ENCODE assay signal across 14 mouse cellular contexts in the genomic region with DNA sequence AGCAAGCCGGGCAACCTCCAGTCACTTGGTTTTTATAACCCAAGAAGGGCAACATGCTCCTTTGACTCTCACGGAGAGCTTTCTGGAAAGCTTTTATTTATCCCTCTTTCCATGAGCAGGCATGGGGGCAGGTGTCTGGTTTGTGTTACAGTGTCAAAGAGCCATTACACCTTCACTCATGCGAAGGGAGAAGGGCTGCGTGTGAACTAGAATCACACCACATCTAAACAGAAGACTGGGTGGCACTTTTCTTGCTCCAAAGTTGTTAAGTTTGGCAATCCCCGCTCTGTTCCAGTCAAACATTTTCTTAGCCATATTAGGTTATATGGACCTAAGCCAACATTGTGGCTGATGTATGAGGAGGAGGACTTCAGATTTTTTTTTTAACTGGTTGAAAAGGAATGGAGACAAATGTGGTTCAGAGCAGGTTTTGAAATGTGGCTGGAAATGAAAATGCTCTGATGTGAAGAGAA. TPM values are rescaled to one million over a fixed set of nuclear protein-coding genes. Genes with fewer than 3 reads are reported as not detected.
DNase-seq lines count a peak whose midpoint lies in the region; ATAC-seq and TF ChIP-seq lines count a peak whose summit lies in the region.
"Had no signal": no experiment of that assay in that cellular context is flagged by ENCODE, and none has a peak within 500 bp of the region (broad histone marks: within the 10 kb centered on the region; RNA-seq: fewer than 3 reads in every experiment).

No protein-coding gene starts in this region.

- H3K36me3 ChIP-seq in liver, embryonic 11.5 days (ENCODE audit: control insufficient read depth, insufficient read depth, low read length) = no peaks in the 10 kb centered on the region
- H3K36me3 ChIP-seq in liver, embryonic 12.5 days = no peaks in the 10 kb centered on the region
- H3K36me3 ChIP-seq in stomach, embryonic 15.5 days = no peaks in the 10 kb centered on the region
- no peaks in the 10 kb centered on the region for H3K36me3 ChIP-seq in hindbrain, embryonic 12.5 days
- H3K36me3 ChIP-seq: forebrain, embryonic 15.5 days had no signal

- H3K27me3 ChIP-seq in liver, embryonic 11.5 days (replicated peaks; ENCODE audit: control insufficient read depth, insufficient read depth, low read length) = no peaks in the 10 kb centered on the region
- H3K27me3 ChIP-seq in liver, embryonic 12.5 days (replicated peaks) = no peaks in the 10 kb centered on the region
- no peaks in the 10 kb centered on the region for H3K27me3 ChIP-seq in stomach, embryonic 15.5 days (replicated peaks)
- H3K27me3 ChIP-seq in hindbrain, embryonic 12.5 days = no peaks in the 10 kb centered on the region
- H3K27me3 ChIP-seq: forebrain, embryonic 15.5 days had no signal

- TF ChIP-seq POLR2A in embryonic fibroblast, embryonic 13.5 days (IDR thresholded peaks at IDR 0.05; ENCODE audit: low read depth, low read length) = 0 out of 2 replicates have a peak, but pooled peaks have one; percentile 2

- no peaks in the 10 kb centered on the region for H3K9me3 ChIP-seq in liver, embryonic 11.5 days (ENCODE audit: control insufficient read depth, low read length)
- H3K9me3 ChIP-seq in liver, embryonic 12.5 days (replicated peaks) = no peaks in the 10 kb centered on the region
- no peaks in the 10 kb centered on the region for H3K9me3 ChIP-seq in stomach, embryonic 15.5 days
- no peaks in the 10 kb centered on the region for H3K9me3 ChIP-seq in hindbrain, embryonic 12.5 days (replicated peaks)
- H3K9me3 ChIP-seq: forebrain, embryonic 15.5 days had no signal

- no peak overlapping the region for H3K27ac ChIP-seq in liver, embryonic 11.5 days (ENCODE audit: low read depth, low read length)
- H3K27ac ChIP-seq in liver, embryonic 12.5 days = no peak overlapping the region
- peak overlapping the region; percentile 95 for H3K27ac ChIP-seq in embryonic fibroblast, embryonic 13.5 days (ENCODE audit: insufficient read depth, low read length)
- H3K27ac ChIP-seq in stomach, embryonic 15.5 days = peak overlapping the region; percentile 65; the same call in 1 of the 2 replicates
- H3K27ac ChIP-seq in hindbrain, embryonic 12.5 days = no peak overlapping the region
- H3K27ac ChIP-seq: forebrain, embryonic 15.5 days had no signal

- TF ChIP-seq CTCF in embryonic fibroblast, embryonic 13.5 days (IDR thresholded peaks at IDR 0.05; ENCODE audit: borderline replicate concordance, insufficient read depth, low read length) = no peak

- no peak overlapping the region for H3K4me3 ChIP-seq in liver, embryonic 11.5 days (ENCODE audit: low read depth, low read length)
- no peak overlapping the region for H3K4me3 ChIP-seq in liver, embryonic 12.5 days
- H3K4me3 ChIP-seq in embryonic fibroblast, embryonic 13.5 days (ENCODE audit: insufficient read depth, low read length) = no peak overlapping the region
- no peak overlapping the region for H3K4me3 ChIP-seq in stomach, embryonic 15.5 days (replicated peaks)
- H3K4me3 ChIP-seq in hindbrain, embryonic 12.5 days = no peak overlapping the region
- H3K4me3 ChIP-seq: forebrain, embryonic 15.5 days had no signal

- H3K4me1 ChIP-seq in liver, embryonic 11.5 days (replicated peaks; ENCODE audit: control insufficient read depth, insufficient read depth, low read length) = no peaks in the 10 kb centered on the region
- H3K4me1 ChIP-seq in liver, embryonic 12.5 days = peaks cover 6% of the 10 kb centered on the region; the same call in 1 of the 2 replicates
- H3K4me1 ChIP-seq in embryonic fibroblast, embryonic 13.5 days (ENCODE audit: control insufficient read depth, insufficient read depth, low read length) = peaks cover 43% of the 10 kb centered on the region
- H3K4me1 ChIP-seq in stomach, embryonic 15.5 days = peaks cover 16% of the 10 kb centered on the region; the same call in 1 of the 2 replicates
- H3K4me1 ChIP-seq in hindbrain, embryonic 12.5 days = 0 out of 2 replicates have a peak, but pooled peaks cover 3% of the 10 kb centered on the region

- DNase-seq in heart, adult 8-10 months (ENCODE audit: low spot score) = peak; percentile 35
- no peak for DNase-seq in heart, postnatal 4 days
- DNase-seq in liver, embryonic 11.5 days (ENCODE audit: low spot score) = peak; percentile 24
- DNase-seq: adrenal gland, postnatal 36 days; cerebellum, adult 18-20 months; kidney, postnatal 25 days; liver, postnatal 0 days; thymus, adult 2 months had no signal

- WGBS in liver, embryonic 11.5 days = 84% methylated on average over 5 of the region's 5 CpGs
- WGBS in liver, embryonic 12.5 days (ENCODE audit: insufficient replicate concordance) = 83% methylated on average over 5 of the region's 5 CpGs
- WGBS in stomach, embryonic 15.5 days = 49% methylated on average over 5 of the region's 5 CpGs
- whole genome bisulfite sequencing in hindbrain, embryonic 12.5 days = 85% methylated on average over 5 of the region's 5 CpGs

- no peak overlapping the region for H3K4me2 ChIP-seq in liver, embryonic 11.5 days
- no peak overlapping the region for H3K4me2 ChIP-seq in liver, embryonic 12.5 days
- H3K4me2 ChIP-seq in stomach, embryonic 15.5 days = no peak overlapping the region
- no peak overlapping the region for H3K4me2 ChIP-seq in hindbrain, embryonic 12.5 days (replicated peaks)
- H3K4me2 ChIP-seq: forebrain, embryonic 15.5 days had no signal

- no peak overlapping the region for H3K9ac ChIP-seq in liver, embryonic 11.5 days (ENCODE audit: low read depth, low read length)
- no peak overlapping the region for H3K9ac ChIP-seq in liver, embryonic 12.5 days
- H3K9ac ChIP-seq in stomach, embryonic 15.5 days = no peak overlapping the region
- H3K9ac ChIP-seq in hindbrain, embryonic 12.5 days = no peak overlapping the region
- H3K9ac ChIP-seq: forebrain, embryonic 15.5 days; liver, postnatal 0 days had no signal

- ATAC-seq in liver, embryonic 11.5 days (replicated peaks; ENCODE audit: low FRiP score) = no peak
- no peak for ATAC-seq in liver, embryonic 12.5 days
- no peak for ATAC-seq in stomach, embryonic 15.5 days (ENCODE audit: insufficient read depth, low FRiP score, low read depth)
- no peak for ATAC-seq in hindbrain, embryonic 12.5 days (ENCODE audit: low FRiP score)
- no peak for ATAC-seq in granulocyte monocyte progenitor cell, adult 5-6 weeks (replicated peaks; ENCODE audit: poor library complexity, severe bottlenecking)
- ATAC-seq: forebrain, embryonic 15.5 days; liver, postnatal 0 days had no signal

RNA-seq across cellular contexts. Expression of a gene that starts 43.8 kb away (rescaled TPM):
- total RNA-seq in heart, adult 8-10 months (2022) = 10 to 100 TPM; 38.7 to 48.1 (median 43.9) TPM
- 100 to 1,000 TPM; 118 to 131 TPM for total RNA-seq in heart, postnatal 4 days (2021)
- 120 and 134 TPM in 2 replicates for polyA plus RNA-seq in liver, embryonic 11.5 days (2014; fragmentation: Nextera tagmentation; extraction: Ambion mirVana)
- polyA plus RNA-seq in liver, embryonic 12.5 days (2016; fragmentation: Nextera tagmentation; extraction: Ambion mirVana) = 76.2 and 80.2 TPM in 2 replicates
- 1,420 and 1,765 TPM in 2 replicates for polyA plus RNA-seq in embryonic fibroblast, embryonic 13.5 days (2011; ENCODE audit: insufficient read length, low read depth, missing spikeins)
- 396 and 401 TPM in 2 replicates for polyA plus RNA-seq in stomach, embryonic 15.5 days (2015; fragmentation: Nextera tagmentation; extraction: Ambion mirVana)
- polyA plus RNA-seq in hindbrain, embryonic 12.5 days (2016; fragmentation: Nextera tagmentation; extraction: Ambion mirVana) = 175 and 198 TPM in 2 replicates
- total RNA-seq in granulocyte monocyte progenitor cell, adult 5-6 weeks (2014; fragmentation: Nextera tagmentation) = not detected in 2 replicates
- 0.39 and 0.77 TPM in 2 replicates for total RNA-seq in granulocyte monocyte progenitor cell, adult 5-6 weeks (2017)

Comparison
In these comparisons a context has a peak if more than half of its experiments do, and no peak if none do; other contexts are left out.
1. H3K27ac ChIP-seq: peak in embryonic fibroblast, embryonic 13.5 days (single experiment) and stomach, embryonic 15.5 days (single experiment); none in liver, embryonic 11.5 days (single experiment), liver, embryonic 12.5 days (single experiment) and hindbrain, embryonic 12.5 days (single experiment).